Mouse (Mus musculus) C2C12 (cell line): ENCODE results near the gene 9530068E07Rik. TPM values are rescaled to one million over a fixed set of nuclear protein-coding genes. Genes with fewer than 3 reads are reported as not detected.

Source experiments
- H3K27me3 ChIP-seq: one replicate; pipeline ENCODE4 v1.6.1; 2011; ENCODE audit not compliant: control insufficient read depth, insufficient read depth, insufficient read length
- H3K36me3 ChIP-seq: one replicate; pipeline ENCODE4 v1.6.1; 2011; ENCODE audit not compliant: control insufficient read depth, insufficient read depth
- H3K4me3 ChIP-seq: one replicate; pipeline ENCODE4 v1.5.1; 2011; ENCODE audit warnings: mild to moderate bottlenecking, control low read depth; ENCODE audit not compliant: poor library complexity, insufficient read depth, severe bottlenecking
- H3K79me2 ChIP-seq: one replicate; pipeline ENCODE4 v1.6.1; 2011; ENCODE audit not compliant: control insufficient read depth, insufficient read depth
- H3K79me3 ChIP-seq: one replicate; pipeline ENCODE4 v1.6.1; 2011; ENCODE audit warnings: low read depth, control low read depth
- H3ac ChIP-seq: one replicate; pipeline ENCODE3; 2011; ENCODE audit warnings: low read depth; ENCODE audit not compliant: control insufficient read depth, insufficient read length
- CEBPB ChIP-seq: IDR thresholded peaks from one replicate; pipeline ENCODE4 v1.6.1; 2011; ENCODE audit warnings: low read depth, mild to moderate bottlenecking, control low read depth, moderate library complexity
- CTCF ChIP-seq: IDR thresholded peaks from one replicate; pipeline ENCODE4 v1.5.1; 2011; ENCODE audit not compliant: control insufficient read depth, insufficient read depth, insufficient read length
- FOSL1 ChIP-seq: IDR thresholded peaks from one replicate; pipeline ENCODE4 v1.8.0; 2011; ENCODE audit warnings: mild to moderate bottlenecking, low read length; ENCODE audit not compliant: poor library complexity, insufficient read depth, severe bottlenecking
- MAX ChIP-seq: IDR thresholded peaks from one replicate; pipeline ENCODE4 v1.6.1; 2011; ENCODE audit warnings: mild to moderate bottlenecking, control low read depth
- MYOD1 ChIP-seq: IDR thresholded peaks from one replicate; pipeline ENCODE4 v1.6.1; 2011; ENCODE audit warnings: low read depth; ENCODE audit not compliant: control insufficient read depth, insufficient read length
- MYOG ChIP-seq: IDR thresholded peaks from one replicate; pipeline ENCODE4 v1.6.1; 2011; ENCODE audit not compliant: control insufficient read depth, insufficient read length; ENCODE audit errors: extremely low read depth
- USF1 ChIP-seq: IDR thresholded peaks from one replicate; pipeline ENCODE4 v1.6.1; 2011; ENCODE audit warnings: low read depth, mild to moderate bottlenecking, control low read depth, moderate library complexity
- polyA plus RNA-seq: library from polyadenylated mRNA; unstranded; fragments of >200 nt; fragmentation: generic; extraction: Trizol; gene quantifications from one replicate; pipeline ENCODE4 v1.2.1, GENCODE M21; 2012; ENCODE audit warnings: missing spikeins

9530068E07Rik gene
- polyA plus RNA-seq, 1 experiment: 111 TPM

GRCm38 (mm10) chr11:52394494-52394893, 1.7 kb upstream of the 9530068E07Rik start:
- no peaks in the 10 kb centered on the region for H3K27me3 ChIP-seq
- no peak overlapping the region for H3ac ChIP-seq
- H3K79me2 ChIP-seq: peaks cover 32% of the 10 kb centered on the region
- TF ChIP-seq MYOD1 (no peak), MAX (no peak), CEBPB (no peak), USF1 (no peak), FOSL1 (no peak), MYOG (no peak), CTCF (no peak)
- H3K4me3 ChIP-seq: no peak overlapping the region
- peaks cover 22% of the 10 kb centered on the region for H3K36me3 ChIP-seq
- peaks cover 29% of the 10 kb centered on the region for H3K79me3 ChIP-seq

DNA sequence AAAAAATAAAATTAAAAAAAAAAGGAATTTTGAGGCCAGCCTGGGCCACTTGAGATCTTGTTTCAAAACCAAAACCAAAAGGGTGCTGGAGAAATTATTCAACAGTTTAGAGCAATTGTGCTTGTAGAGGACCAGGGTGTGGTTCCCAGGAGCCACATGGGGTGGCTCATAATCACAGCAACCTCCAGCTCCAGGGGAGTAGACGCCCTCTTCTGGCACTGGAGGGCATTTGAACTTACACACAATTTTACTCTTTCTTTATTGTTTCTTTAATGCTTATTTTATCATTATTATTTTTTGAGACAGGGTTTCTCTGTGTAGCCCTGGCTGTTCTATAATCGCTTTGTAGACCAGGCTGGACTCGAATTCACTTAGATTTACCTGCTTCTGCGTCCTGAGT, 885 bp upstream of the 9530068E07Rik start:
- H3K79me3 ChIP-seq: peaks cover 37% of the 10 kb centered on the region
- H3K36me3 ChIP-seq: peaks cover 14% of the 10 kb centered on the region
- peaks cover 40% of the 10 kb centered on the region for H3K79me2 ChIP-seq
- TF ChIP-seq MYOD1 (no peak), USF1 (no peak), FOSL1 (no peak), CTCF (no peak), CEBPB (no peak), MYOG (no peak), MAX (no peak)
- no peak overlapping the region for H3K4me3 ChIP-seq
- H3ac ChIP-seq: no peak overlapping the region
- H3K27me3 ChIP-seq: no peaks in the 10 kb centered on the region

DNA sequence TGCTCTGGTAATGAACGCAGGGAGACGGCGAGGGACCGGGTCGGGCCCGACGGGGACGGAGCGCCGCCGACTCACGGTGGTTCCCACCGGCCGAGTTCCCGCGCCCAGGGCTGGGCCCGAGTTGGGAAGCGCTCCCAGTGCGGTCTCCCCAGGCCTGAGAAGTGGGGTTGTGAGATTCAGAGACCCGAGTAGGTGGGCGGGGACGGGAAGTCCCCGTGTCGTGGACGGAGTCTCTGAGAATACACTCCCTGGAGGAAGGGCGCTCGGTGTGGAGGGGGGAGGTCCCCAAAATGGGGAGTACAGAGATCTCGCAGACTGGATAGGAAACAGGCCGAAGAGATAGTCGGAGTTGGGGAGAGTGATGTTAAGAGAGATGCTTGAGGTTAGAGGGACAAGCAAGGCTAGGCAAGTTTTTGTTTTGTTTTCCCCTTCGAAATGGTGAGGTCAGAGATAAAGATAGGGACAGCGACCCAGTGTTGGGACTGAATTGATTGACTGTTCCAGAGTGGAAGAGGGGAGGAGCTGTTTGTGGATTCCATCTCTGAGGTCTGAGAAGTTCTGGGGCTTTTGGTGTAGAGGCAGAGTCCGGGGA, 465 bp downstream of the 9530068E07Rik start:
- Histone ChIP-seq H3K79me3 (peaks cover 43% of the 10 kb centered on the region), H3K36me3 (peaks cover 6% of the 10 kb centered on the region), H3K27me3 (no peaks in the 10 kb centered on the region), H3K79me2 (peaks cover 54% of the 10 kb centered on the region), H3K4me3 (peak overlapping the region; percentile 98), H3ac (peak overlapping the region; percentile 93)
- TF ChIP-seq MYOG: no peak
- TF ChIP-seq MYOD1: no peak
- TF ChIP-seq CTCF: no peak
- TF ChIP-seq CEBPB: no peak
- no peak for TF ChIP-seq MAX
- TF ChIP-seq FOSL1: no peak
- no peak for TF ChIP-seq USF1

DNA sequence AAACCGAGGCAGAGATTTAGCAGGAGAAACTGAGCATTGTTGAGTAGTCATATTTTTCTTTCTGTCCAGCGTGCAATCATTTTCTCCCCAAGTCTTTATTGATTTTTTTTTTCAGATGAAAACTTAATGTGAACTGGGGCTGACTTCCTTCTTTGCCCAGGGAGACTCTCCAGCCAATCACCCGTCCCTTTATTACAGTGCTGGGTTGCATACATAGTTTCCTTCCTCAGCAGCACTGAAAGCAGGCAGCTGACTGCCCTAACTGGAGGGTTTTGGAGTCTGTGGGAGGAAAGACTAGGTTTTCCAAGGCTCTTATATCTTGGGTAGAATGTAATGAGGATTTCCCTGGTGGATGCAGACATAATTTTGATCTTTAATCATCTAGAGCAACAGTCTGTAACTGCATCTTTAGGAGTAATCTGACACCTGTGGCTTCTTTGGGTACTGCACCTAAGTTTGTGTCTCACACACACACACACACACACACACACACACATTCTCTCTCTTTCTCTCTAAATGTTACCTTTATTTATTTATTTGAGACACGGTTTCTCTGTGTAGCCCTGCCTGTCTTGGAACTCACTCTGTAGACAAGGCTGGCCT, 1.3 kb downstream of the 9530068E07Rik start:
- TF ChIP-seq MAX (no peak), CTCF (no peak), FOSL1 (no peak), MYOD1 (no peak), USF1 (no peak), MYOG (no peak), CEBPB (no peak)
- H3K4me3 ChIP-seq: peak overlapping the region; percentile 98
- peaks cover 1% of the 10 kb centered on the region for H3K36me3 ChIP-seq
- H3K27me3 ChIP-seq: no peaks in the 10 kb centered on the region
- H3ac ChIP-seq: no peak overlapping the region
- H3K79me3 ChIP-seq: peaks cover 45% of the 10 kb centered on the region
- H3K79me2 ChIP-seq: peaks cover 62% of the 10 kb centered on the region

- Histone ChIP-seq H3K36me3 (peaks cover 38% of the 10 kb centered on the region), H3K79me2 (peaks cover 61% of the 10 kb centered on the region), H3K27me3 (no peaks in the 10 kb centered on the region), H3ac (no peak overlapping the region), H3K79me3 (peaks cover 45% of the 10 kb centered on the region), H3K4me3 (no peak overlapping the region)
- TF ChIP-seq MYOG (no peak), CEBPB (no peak), MAX (no peak), MYOD1 (no peak), USF1 (no peak), FOSL1 (no peak), CTCF (no peak)
Measured at GRCm38 (mm10) chr11:52401476-52401875, 5.2 kb downstream of the 9530068E07Rik start.
